Mouse (Mus musculus): ENCODE data around the gene Noc3l. TPM values are rescaled to one million over a fixed set of nuclear protein-coding genes. Genes with fewer than 3 reads are reported as not detected.

Noc3l gene
- polyA plus RNA-seq, 1 experiment from 2014 or later, result 4.8 TPM

DNA sequence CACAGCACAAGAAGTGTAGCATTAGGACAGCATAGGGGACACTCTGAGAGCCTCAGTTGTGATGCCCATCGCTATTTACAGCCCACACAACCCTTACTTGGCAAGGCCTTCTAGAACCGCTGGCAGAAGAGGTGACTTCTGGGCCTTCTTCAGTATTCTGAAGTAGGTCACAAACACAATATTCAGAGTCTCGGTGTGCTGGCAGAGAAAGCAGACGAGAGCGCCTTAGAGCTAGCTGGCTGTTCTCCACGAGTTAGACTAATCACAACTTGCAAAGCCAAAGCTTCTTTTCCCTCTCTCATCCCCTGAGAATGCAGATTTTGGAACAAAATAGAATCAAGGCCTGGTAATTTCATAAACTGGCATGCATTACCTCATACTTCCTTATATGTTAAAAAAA, 20.2 kb downstream of the Noc3l start:
- Histone ChIP-seq H3K4me3 (replicated peaks; ENCODE audit: low read depth, low read length) (no peak overlapping the region), H3K27ac (no peak overlapping the region), H3K27me3 (ENCODE audit: insufficient read depth, low read length) (no peaks in the 10 kb centered on the region), H3K4me1 (replicated peaks; ENCODE audit: insufficient read depth, low read length) (no peaks in the 10 kb centered on the region), H3K9ac (ENCODE audit: low read depth, low read length) (no peak overlapping the region), H3K36me3 (ENCODE audit: insufficient read depth, low read length) (peaks cover 39% of the 10 kb centered on the region), H3K4me2 (ENCODE audit: low read length) (no peak overlapping the region), H3K9me3 (replicated peaks; ENCODE audit: low read length) (no peaks in the 10 kb centered on the region)
- WGBS, result 93% methylated on average over 6 of the region's 6 CpGs
- no peak for TF ChIP-seq CTCF (IDR thresholded peaks at IDR 0.05; ENCODE audit: low read depth)
- ATAC-seq (replicated peaks; ENCODE audit: low FRiP score, low read depth) (no peak), DNase-seq (ENCODE audit: low spot score) (no peak)

DNA sequence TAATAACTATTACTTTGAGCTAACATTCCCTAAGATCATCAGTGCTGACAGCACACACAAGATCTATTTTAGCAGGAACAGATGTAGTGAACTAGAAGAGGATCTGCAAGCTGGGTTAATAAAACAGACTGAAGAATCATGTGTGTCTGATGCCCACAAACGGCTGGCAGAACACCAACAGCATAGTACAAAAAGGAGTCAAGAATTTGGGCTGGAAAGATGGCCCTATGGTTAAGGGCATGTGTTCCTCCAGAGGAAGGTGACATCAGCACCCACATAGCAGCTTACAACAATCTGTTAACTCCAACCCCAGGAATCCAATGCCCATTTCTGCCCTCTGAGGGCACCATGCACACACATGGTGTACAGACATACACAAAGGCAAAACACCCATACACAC, 20.7 kb downstream of the Noc3l start:
- Histone ChIP-seq H3K4me1 (replicated peaks; ENCODE audit: insufficient read depth, low read length) (no peaks in the 10 kb centered on the region), H3K36me3 (ENCODE audit: insufficient read depth, low read length) (peaks cover 39% of the 10 kb centered on the region), H3K9me3 (replicated peaks; ENCODE audit: low read length) (no peaks in the 10 kb centered on the region), H3K4me2 (ENCODE audit: low read length) (no peak overlapping the region), H3K27me3 (ENCODE audit: insufficient read depth, low read length) (no peaks in the 10 kb centered on the region), H3K4me3 (replicated peaks; ENCODE audit: low read depth, low read length) (no peak overlapping the region), H3K27ac (no peak overlapping the region), H3K9ac (ENCODE audit: low read depth, low read length) (no peak overlapping the region)
- DNase-seq (ENCODE audit: low spot score) (no peak), ATAC-seq (replicated peaks; ENCODE audit: low FRiP score, low read depth) (no peak)
- TF ChIP-seq CTCF (IDR thresholded peaks at IDR 0.05; ENCODE audit: low read depth), result no peak
- 94% methylated on average over 1 of the region's 1 CpGs for WGBS

DNA sequence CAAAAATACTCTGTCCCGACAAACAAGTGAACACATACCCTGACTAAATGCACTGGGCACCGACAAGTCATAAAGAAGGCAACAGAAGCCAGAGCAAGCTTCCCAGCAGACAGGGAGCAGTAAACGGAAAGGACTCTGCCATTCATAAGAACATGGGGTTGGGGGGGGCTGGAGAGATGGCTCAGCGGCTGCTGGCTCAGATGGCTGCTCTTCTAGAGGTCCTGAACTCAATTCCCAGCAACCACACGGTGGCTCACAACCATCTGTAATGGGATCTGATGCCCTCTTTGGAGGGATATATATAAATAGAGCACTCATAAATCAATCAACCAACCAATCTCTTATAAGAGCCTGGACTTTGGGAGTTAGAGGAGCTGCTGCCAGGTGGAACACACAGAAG, 22.5 kb downstream of the Noc3l start:
- no peaks in the 10 kb centered on the region for H3K4me1 ChIP-seq (replicated peaks; ENCODE audit: insufficient read depth, low read length)
- no peak overlapping the region for H3K27ac ChIP-seq
- ATAC-seq (replicated peaks; ENCODE audit: low FRiP score, low read depth) (no peak), DNase-seq (ENCODE audit: low spot score) (no peak)
- 54% methylated on average over 5 of the region's 5 CpGs for WGBS
- no peak overlapping the region for H3K4me2 ChIP-seq (ENCODE audit: low read length)
- H3K9ac ChIP-seq (ENCODE audit: low read depth, low read length), result no peak overlapping the region
- peaks cover 46% of the 10 kb centered on the region for H3K36me3 ChIP-seq (ENCODE audit: insufficient read depth, low read length)
- no peaks in the 10 kb centered on the region for H3K27me3 ChIP-seq (ENCODE audit: insufficient read depth, low read length)
- no peaks in the 10 kb centered on the region for H3K9me3 ChIP-seq (replicated peaks; ENCODE audit: low read length)
- no peak for TF ChIP-seq CTCF (IDR thresholded peaks at IDR 0.05; ENCODE audit: low read depth)
- no peak overlapping the region for H3K4me3 ChIP-seq (replicated peaks; ENCODE audit: low read depth, low read length)

DNA sequence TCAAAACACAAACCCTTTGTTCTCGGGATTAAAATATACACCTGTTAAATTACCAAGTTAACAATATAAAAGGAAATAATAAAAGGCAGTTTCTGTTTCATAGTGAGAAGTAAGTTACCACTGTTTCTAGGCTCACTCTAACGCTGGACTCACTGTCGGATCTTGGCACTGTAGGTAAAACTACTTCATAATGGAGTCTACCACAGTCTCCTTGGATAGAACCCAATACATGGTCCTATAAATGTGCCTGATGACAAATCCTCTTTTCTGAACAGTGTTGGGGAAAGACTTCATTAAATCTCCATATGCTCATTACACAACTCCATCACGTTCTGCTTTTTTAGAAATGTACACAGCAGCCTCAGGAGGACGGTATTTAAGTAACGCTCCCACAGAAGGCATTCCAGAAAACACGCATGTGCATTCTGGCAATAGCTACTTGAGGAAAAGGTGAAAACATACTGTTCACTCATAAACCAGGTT, 25.4 kb downstream of the Noc3l start:
- Histone ChIP-seq H3K4me3 (replicated peaks; ENCODE audit: low read depth, low read length) (no peak overlapping the region), H3K4me1 (replicated peaks; ENCODE audit: insufficient read depth, low read length) (no peaks in the 10 kb centered on the region), H3K27me3 (ENCODE audit: insufficient read depth, low read length) (no peaks in the 10 kb centered on the region), H3K9ac (ENCODE audit: low read depth, low read length) (no peak overlapping the region), H3K4me2 (ENCODE audit: low read length) (no peak overlapping the region), H3K36me3 (ENCODE audit: insufficient read depth, low read length) (peaks cover 61% of the 10 kb centered on the region), H3K27ac (no peak overlapping the region), H3K9me3 (replicated peaks; ENCODE audit: low read length) (no peaks in the 10 kb centered on the region)
- WGBS, result 93% methylated on average over 7 of the region's 7 CpGs
- DNase-seq (ENCODE audit: low spot score), result no peak
- TF ChIP-seq CTCF (IDR thresholded peaks at IDR 0.05; ENCODE audit: low read depth), result no peak
- ATAC-seq (replicated peaks; ENCODE audit: low FRiP score, low read depth), result no peak

DNA sequence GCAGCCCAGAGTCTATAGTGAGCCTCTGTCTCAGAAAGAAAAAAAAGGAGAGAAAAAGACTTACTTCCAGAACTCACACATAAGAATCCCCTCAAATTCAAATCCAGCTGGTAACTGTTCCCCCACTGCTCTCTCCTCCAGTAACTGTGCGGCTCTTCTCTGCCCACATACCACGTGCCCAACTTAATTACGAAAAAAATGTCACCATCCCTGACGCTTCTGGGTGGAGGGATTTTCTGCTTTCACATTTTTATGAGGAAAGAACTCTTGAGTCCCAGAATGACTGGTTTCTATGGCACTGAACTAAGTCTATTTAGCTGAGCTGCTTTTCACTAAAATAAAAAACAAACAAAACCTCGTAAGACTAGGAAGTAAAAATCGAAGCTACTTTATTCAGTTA, 31.3 kb downstream of the Noc3l start:
- WGBS, result 87% methylated on average over 6 of the region's 6 CpGs
- Histone ChIP-seq H3K4me1 (replicated peaks; ENCODE audit: insufficient read depth, low read length) (no peaks in the 10 kb centered on the region), H3K36me3 (ENCODE audit: insufficient read depth, low read length) (peaks cover 23% of the 10 kb centered on the region), H3K27ac (no peak overlapping the region), H3K4me3 (replicated peaks; ENCODE audit: low read depth, low read length) (no peak overlapping the region), H3K27me3 (ENCODE audit: insufficient read depth, low read length) (no peaks in the 10 kb centered on the region), H3K9me3 (replicated peaks; ENCODE audit: low read length) (no peaks in the 10 kb centered on the region), H3K4me2 (ENCODE audit: low read length) (no peak overlapping the region), H3K9ac (ENCODE audit: low read depth, low read length) (no peak overlapping the region)
- DNase-seq (ENCODE audit: low spot score) (no peak), ATAC-seq (replicated peaks; ENCODE audit: low FRiP score, low read depth) (no peak)
- no peak for TF ChIP-seq CTCF (IDR thresholded peaks at IDR 0.05; ENCODE audit: low read depth)

DNA sequence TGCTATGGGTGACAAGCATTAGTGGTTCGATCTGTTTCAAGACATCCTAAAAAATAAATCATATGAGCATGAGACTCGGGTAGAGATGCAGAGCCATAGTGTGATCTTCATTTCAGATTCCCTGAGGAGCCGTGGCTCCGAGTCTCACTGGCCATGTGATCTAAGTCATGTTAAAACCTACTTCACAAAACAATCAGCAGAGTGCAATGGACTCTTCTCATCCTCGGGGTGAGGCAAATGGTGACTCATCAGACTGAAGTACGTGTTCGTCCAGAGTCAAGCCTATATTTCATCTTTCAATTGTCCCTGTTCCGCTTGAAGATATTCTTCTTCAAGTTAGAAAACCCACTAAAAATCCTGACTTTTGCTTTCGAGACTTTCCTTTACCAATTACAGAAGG, 35.5 kb downstream of the Noc3l start:
- DNase-seq (ENCODE audit: low spot score), result no peak
- H3K36me3 ChIP-seq (ENCODE audit: insufficient read depth, low read length), result no peaks in the 10 kb centered on the region
- no peak for ATAC-seq (replicated peaks; ENCODE audit: low FRiP score, low read depth)
- no peak overlapping the region for H3K27ac ChIP-seq
- WGBS, result 82% methylated on average over 9 of the region's 9 CpGs
- no peaks in the 10 kb centered on the region for H3K4me1 ChIP-seq (replicated peaks; ENCODE audit: insufficient read depth, low read length)
- no peaks in the 10 kb centered on the region for H3K9me3 ChIP-seq (replicated peaks; ENCODE audit: low read length)
- H3K4me3 ChIP-seq (replicated peaks; ENCODE audit: low read depth, low read length), result no peak overlapping the region
- no peak overlapping the region for H3K9ac ChIP-seq (ENCODE audit: low read depth, low read length)
- no peak overlapping the region for H3K4me2 ChIP-seq (ENCODE audit: low read length)
- no peaks in the 10 kb centered on the region for H3K27me3 ChIP-seq (ENCODE audit: insufficient read depth, low read length)
- no peak for TF ChIP-seq CTCF (IDR thresholded peaks at IDR 0.05; ENCODE audit: low read depth)

DNA sequence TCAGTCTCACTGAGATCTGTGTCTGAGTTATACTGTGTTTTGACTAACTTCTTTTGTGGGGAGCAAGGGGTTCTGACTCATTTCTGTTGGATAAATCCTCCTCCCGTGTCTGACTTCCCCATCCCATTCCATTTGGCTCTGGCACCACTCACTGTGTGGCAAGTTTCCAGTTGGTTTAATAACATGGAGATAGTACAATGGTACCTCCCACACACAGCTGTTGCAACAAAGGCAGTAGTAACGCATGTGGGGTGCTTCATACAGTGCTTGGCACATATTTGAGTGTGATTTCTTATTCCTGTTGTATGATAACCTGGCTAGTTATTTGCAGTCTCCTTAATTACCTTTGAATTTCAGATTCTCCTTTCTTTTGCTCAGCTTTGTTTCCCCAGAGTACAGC, 40.2 kb downstream of the Noc3l start:
- ATAC-seq (replicated peaks; ENCODE audit: low FRiP score, low read depth) (no peak), DNase-seq (ENCODE audit: low spot score) (no peak)
- no peak overlapping the region for H3K27ac ChIP-seq
- H3K4me1 ChIP-seq (replicated peaks; ENCODE audit: insufficient read depth, low read length), result no peaks in the 10 kb centered on the region
- no peaks in the 10 kb centered on the region for H3K36me3 ChIP-seq (ENCODE audit: insufficient read depth, low read length)
- 41% methylated on average over 2 of the region's 2 CpGs for WGBS
- TF ChIP-seq CTCF (IDR thresholded peaks at IDR 0.05; ENCODE audit: low read depth), result no peak
- H3K9ac ChIP-seq (ENCODE audit: low read depth, low read length), result no peak overlapping the region
- no peaks in the 10 kb centered on the region for H3K9me3 ChIP-seq (replicated peaks; ENCODE audit: low read length)
- H3K4me2 ChIP-seq (ENCODE audit: low read length), result no peak overlapping the region
- no peak overlapping the region for H3K4me3 ChIP-seq (replicated peaks; ENCODE audit: low read depth, low read length)
- H3K27me3 ChIP-seq (ENCODE audit: insufficient read depth, low read length), result no peaks in the 10 kb centered on the region
